Mouse (Mus musculus) gastrocnemius, postnatal 25 days (tissue): ENCODE data around the gene Gbgt1. TPM values are rescaled to one million over a fixed set of nuclear protein-coding genes. Genes with fewer than 3 reads are reported as not detected.

Source experiments
- DNase-seq: peaks from one replicate; pipeline ENCODE4 v3.0.0; 2022
- total RNA-seq, 2 experiments: library from RNA; stranded (reverse); gene quantifications; 1 replicate in 1 of 2; 2 replicates in 1 of 2; pipeline ENCODE4 v1.2.3; 2021

Gene Gbgt1
- total RNA-seq, 2 experiments from 2014 or later: 0.54 to 1.0 TPM

- DNase-seq: peak; percentile 46
These were observed 55.6 kb downstream of the Gbgt1 start for GRCm38 (mm10) chr2:28552301-28552700.

Other genes starting within 250 kb of the Gbgt1 start
- 1 to 10 TPM; 2.0 to 2.4 TPM for gene Ppp1r26, start 50.1 kb upstream of the Gbgt1 start, total RNA-seq
- not detected for gene 1700007K13Rik, start 30.6 kb upstream of the Gbgt1 start, total RNA-seq
- gene Mrps2, start 28.8 kb upstream of the Gbgt1 start, total RNA-seq: 10 to 100 TPM; 25.1 to 25.8 TPM
- gene Gm10134, start 9.2 kb downstream of the Gbgt1 start, total RNA-seq: 1 to 10 TPM in 1 of 2 experiments, under 1 TPM in 1; 0.88 to 1.2 TPM
- 10 to 100 TPM in 1 of 2 experiments, 1 to 10 TPM in 1; 8.3 to 11.6 TPM for gene Ralgds, start 16.2 kb downstream of the Gbgt1 start, total RNA-seq
- gene Cel, start 66.5 kb downstream of the Gbgt1 start, total RNA-seq: not detected
- 1 to 10 TPM; 7.3 to 7.6 TPM for gene Gtf3c5, start 86.9 kb downstream of the Gbgt1 start, total RNA-seq
- gene Gfi1b, start 125.1 kb downstream of the Gbgt1 start, total RNA-seq: not detected
- gene Tsc1, start 144.3 kb downstream of the Gbgt1 start, total RNA-seq: 10 to 100 TPM; 26.9 to 32.5 TPM
- gene Spaca9, start 202.8 kb downstream of the Gbgt1 start, total RNA-seq: not detected
- gene Ak8, start 203.3 kb downstream of the Gbgt1 start, total RNA-seq: under 1 TPM in 1 of 2 experiments, not detected in 1; 0.19 TPM